Mouse (Mus musculus) midbrain, postnatal 0 days (tissue): ENCODE results near the gene Dad1. TPM values are rescaled to one million over a fixed set of nuclear protein-coding genes. Genes with fewer than 3 reads are reported as not detected.

Experiments
- ATAC-seq: fragments of 200-750 bp; cut with Nextera tagmentation; 2 replicates; pipeline ENCODE4 v1.8.0; 2017; ENCODE audit warnings: moderate number of reproducible peaks, mild to moderate bottlenecking, moderate TSS enrichment, moderate library complexity; ENCODE audit not compliant: low FRiP score
- DNase-seq: peaks from one replicate; pipeline ENCODE4 v3.0.0-alpha.2; 2015; ENCODE audit warnings: low spot score
- H3K27ac ChIP-seq: fragments of 300-500 bp; sonication (generic); 2 replicates; pipeline ENCODE4 v1.5.1; 2014; ENCODE audit warnings: low read depth, mild to moderate bottlenecking, low read length, mixed read lengths
- H3K27me3 ChIP-seq: fragments of 300-500 bp; sonication (generic); 2 replicates; pipeline ENCODE4 v1.6.1; 2014; ENCODE audit warnings: low read length, control low read depth, mixed read lengths; ENCODE audit not compliant: insufficient read depth
- H3K36me3 ChIP-seq: fragments of 300-500 bp; sonication (generic); 2 replicates; pipeline ENCODE4 v1.6.1; 2014; ENCODE audit warnings: low read length, control low read depth, mixed read lengths; ENCODE audit not compliant: insufficient read depth
- H3K4me1 ChIP-seq: fragments of 300-500 bp; sonication (generic); 2 replicates; pipeline ENCODE4 v1.6.1; 2014; ENCODE audit warnings: mild to moderate bottlenecking, control low read depth, antibody characterized with exemption, low read length, mixed read lengths; ENCODE audit not compliant: insufficient read depth
- H3K4me2 ChIP-seq: fragments of 300-500 bp; sonication (generic); 2 replicates; pipeline ENCODE4 v1.6.1; 2014; ENCODE audit warnings: low read depth, mild to moderate bottlenecking, low read length, mixed read lengths; ENCODE audit not compliant: poor library complexity, severe bottlenecking
- H3K4me3 ChIP-seq: fragments of 300-500 bp; sonication (generic); 2 replicates; pipeline ENCODE4 v1.5.1; 2014; ENCODE audit warnings: low read depth, mild to moderate bottlenecking, low read length, moderate library complexity
- H3K9ac ChIP-seq: fragments of 300-500 bp; sonication (generic); replicated peaks from 2 replicates; pipeline ENCODE4 v1.6.1; 2014; ENCODE audit warnings: mild to moderate bottlenecking, low read length, moderate library complexity, mixed read lengths; ENCODE audit not compliant: poor library complexity, severe bottlenecking
- H3K9me3 ChIP-seq: fragments of 300-500 bp; sonication (generic); 2 replicates; pipeline ENCODE4 v1.6.1; 2016; ENCODE audit warnings: low read length, control low read depth
- CTCF ChIP-seq: IDR thresholded peaks from 2 replicates; pipeline ENCODE4 v1.5.1; 2016; ENCODE audit warnings: antibody characterized with exemption, mild to moderate bottlenecking
- WGBS: fragments of 180-500 bp; shearing (Covaris S2); extraction: QIAGEN DNeasy Blood & Tissue Kit; methylation state at CpG from one replicate; pipeline ENCODE4 v1.1.7; 2014; 5-methylcytosine and 5-hydroxymethylcytosine counted together
- polyA plus RNA-seq: library from polyadenylated mRNA; unstranded; fragments of >200 nt; fragmentation: Nextera tagmentation; extraction: Ambion mirVana; gene quantifications from 2 replicates; pipeline ENCODE4 v1.2.1, GENCODE M21; 2015
- total RNA-seq: library from RNA; depleted of rRNA; stranded (reverse); fragments of >200 nt; gene quantifications from 2 replicates; pipeline ENCODE4 v1.2.3, GENCODE M21; 2014

Dad1 gene
- total and polyA plus RNA-seq, 2 experiments from 2014 or later: 263 to 394 TPM

DNA sequence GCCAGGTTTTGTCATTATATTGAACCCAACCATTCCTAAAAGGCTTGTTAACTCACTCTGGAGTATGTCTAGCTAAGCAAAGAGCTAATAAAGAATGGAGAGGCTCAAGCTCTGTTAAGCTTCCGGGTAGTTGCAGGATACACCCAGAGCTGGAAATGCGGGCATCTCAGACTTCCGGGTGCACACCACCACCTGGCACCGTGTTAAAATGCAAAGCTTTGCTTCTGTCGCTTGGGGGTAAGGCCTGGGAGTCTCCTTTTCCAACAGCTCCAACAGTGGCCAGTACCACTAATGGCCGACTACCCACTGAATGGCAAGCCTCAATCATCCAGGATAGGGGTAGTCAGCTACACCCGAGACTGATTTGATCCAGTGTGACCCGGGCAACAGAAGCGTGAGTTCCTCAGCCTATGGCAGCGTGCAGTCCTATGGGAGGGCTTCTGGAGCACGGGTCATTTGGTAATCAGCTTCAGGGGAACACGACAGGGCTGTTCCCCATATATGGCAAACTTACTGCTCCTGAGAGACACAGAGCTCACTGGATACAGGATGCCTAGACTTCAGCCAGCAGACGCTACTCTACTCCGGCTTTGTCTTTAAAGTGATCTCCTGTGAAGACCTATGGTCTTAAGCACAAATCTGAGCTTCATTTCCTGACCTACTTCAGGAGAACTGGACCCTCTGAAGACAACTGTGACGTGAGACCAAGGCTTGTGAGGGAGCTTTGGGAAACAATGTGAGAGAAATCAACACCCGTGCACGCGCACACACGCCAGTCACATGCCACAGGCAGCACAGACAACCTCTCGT, 19.5 kb downstream of the Dad1 start:
- Histone ChIP-seq H3K4me2 (no peak overlapping the region), H3K4me1 (no peaks in the 10 kb centered on the region), H3K36me3 (peaks cover 4% of the 10 kb centered on the region; the same call in 1 of the 2 replicates), H3K27me3 (no peaks in the 10 kb centered on the region), H3K4me3 (no peak overlapping the region), H3K27ac (no peak overlapping the region), H3K9ac (no peak overlapping the region), H3K9me3 (no peaks in the 10 kb centered on the region)
- WGBS: 76% methylated on average over 20 of the region's 20 CpGs
- TF ChIP-seq CTCF: no peak
- no peak for ATAC-seq
- DNase-seq: no peak

DNA sequence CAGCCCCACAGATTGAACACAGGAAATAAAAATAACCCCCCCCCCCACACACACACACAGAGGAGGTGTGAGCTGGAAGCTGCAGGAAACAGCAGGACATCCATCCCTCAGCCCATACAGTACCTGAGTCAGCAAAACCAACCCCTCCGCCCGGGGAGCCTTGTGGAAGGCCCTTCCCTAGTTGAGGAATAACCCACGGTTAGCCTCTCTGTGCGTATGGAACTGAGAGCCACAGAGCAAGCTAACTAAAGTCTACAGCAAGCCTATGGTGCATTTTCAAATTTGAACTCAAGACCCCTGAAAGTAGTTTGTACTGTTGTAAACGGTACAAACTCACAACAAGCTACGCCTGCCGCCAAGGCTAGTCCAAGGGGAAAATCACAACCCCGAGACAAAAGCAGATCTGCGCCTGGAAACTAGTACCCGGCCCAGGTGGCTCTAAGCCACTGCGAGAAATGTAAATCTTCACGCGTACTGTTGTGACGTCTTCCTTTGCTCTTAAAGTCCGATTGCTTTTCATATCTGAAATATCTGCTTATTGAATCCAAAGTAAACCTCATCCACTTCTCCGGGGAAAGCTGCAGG, 20.3 kb downstream of the Dad1 start:
- ATAC-seq (no peak), DNase-seq (no peak)
- H3K27ac ChIP-seq: no peak overlapping the region
- no peak overlapping the region for H3K9ac ChIP-seq
- H3K4me3 ChIP-seq: no peak overlapping the region
- no peaks in the 10 kb centered on the region for H3K27me3 ChIP-seq
- H3K9me3 ChIP-seq: no peaks in the 10 kb centered on the region
- 69% methylated on average over 16 of the region's 16 CpGs for WGBS
- peaks cover 6% of the 10 kb centered on the region; the same call in 1 of the 2 replicates for H3K4me1 ChIP-seq
- peaks cover 4% of the 10 kb centered on the region; the same call in 1 of the 2 replicates for H3K36me3 ChIP-seq
- no peak for TF ChIP-seq CTCF
- no peak overlapping the region for H3K4me2 ChIP-seq

DNA sequence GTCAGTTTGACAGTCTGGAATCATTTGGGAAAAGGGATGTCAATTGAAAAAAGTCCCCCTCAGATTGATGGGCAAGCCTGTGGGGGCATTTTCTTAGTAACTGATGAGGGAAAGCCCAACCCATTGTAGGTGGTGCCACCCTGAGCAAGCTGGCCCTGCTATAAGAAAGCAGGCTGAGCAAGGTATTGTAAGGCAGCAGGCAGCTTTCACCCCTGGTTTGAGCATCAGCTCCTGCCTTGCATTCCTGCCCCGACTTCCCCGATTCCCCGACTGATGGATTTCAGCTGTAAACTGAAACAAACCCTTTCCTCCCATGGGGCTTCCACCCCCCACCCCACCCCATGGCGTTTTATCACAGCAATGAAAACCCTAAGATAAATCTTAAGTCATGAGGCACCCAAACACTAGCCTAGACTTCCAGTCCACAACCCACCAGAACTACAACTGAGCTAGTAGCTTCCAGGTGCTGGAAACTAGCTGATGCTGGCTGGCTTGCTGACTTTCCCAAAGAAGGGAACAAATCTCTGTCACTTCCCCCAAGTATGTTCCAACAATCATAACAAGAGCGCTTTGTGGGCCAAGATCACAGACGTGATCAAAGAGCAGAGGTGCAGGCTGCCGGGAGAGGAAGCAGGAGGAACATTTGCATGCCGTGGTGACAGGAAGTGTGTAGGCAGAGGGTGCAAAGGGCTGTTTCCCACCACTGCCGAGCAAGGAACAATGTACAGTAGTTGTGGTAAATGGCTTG, 20.9 kb downstream of the Dad1 start:
- WGBS: 47% methylated on average over 9 of the region's 9 CpGs
- Histone ChIP-seq H3K4me1 (peaks cover 8% of the 10 kb centered on the region; the same call in 1 of the 2 replicates), H3K27me3 (no peaks in the 10 kb centered on the region), H3K4me3 (no peak overlapping the region), H3K4me2 (no peak overlapping the region), H3K36me3 (peaks cover 4% of the 10 kb centered on the region; the same call in 1 of the 2 replicates), H3K9me3 (no peaks in the 10 kb centered on the region), H3K9ac (no peak overlapping the region), H3K27ac (no peak overlapping the region)
- no peak for ATAC-seq
- TF ChIP-seq CTCF: no peak
- DNase-seq: no peak

- H3K36me3 ChIP-seq: peaks cover 4% of the 10 kb centered on the region; the same call in 1 of the 2 replicates
- no peaks in the 10 kb centered on the region for H3K9me3 ChIP-seq
- no peak overlapping the region for H3K9ac ChIP-seq
- no peak overlapping the region for H3K4me3 ChIP-seq
- ATAC-seq (no peak), DNase-seq (no peak)
- H3K4me2 ChIP-seq: no peak overlapping the region
- WGBS: 51% methylated on average over 9 of the region's 9 CpGs
- peaks cover 8% of the 10 kb centered on the region; the same call in 1 of the 2 replicates for H3K4me1 ChIP-seq
- H3K27ac ChIP-seq: no peak overlapping the region
- no peaks in the 10 kb centered on the region for H3K27me3 ChIP-seq
- TF ChIP-seq CTCF: no peak
Observed at GRCm38 (mm10) chr14:54232143-54232542, 21.8 kb downstream of the Dad1 start.

GRCm38 (mm10) chr14:54231176-54231956, 22.5 kb downstream of the Dad1 start:
- no peak for TF ChIP-seq CTCF
- 88% methylated on average over 21 of the region's 21 CpGs for WGBS
- Histone ChIP-seq H3K27ac (no peak overlapping the region), H3K9ac (no peak overlapping the region), H3K4me3 (no peak overlapping the region), H3K27me3 (no peaks in the 10 kb centered on the region), H3K4me2 (no peak overlapping the region), H3K36me3 (peaks cover 4% of the 10 kb centered on the region; the same call in 1 of the 2 replicates), H3K4me1 (peaks cover 8% of the 10 kb centered on the region; the same call in 1 of the 2 replicates), H3K9me3 (no peaks in the 10 kb centered on the region)
- DNase-seq (no peak), ATAC-seq (no peak)
